Mouse (Mus musculus) hindbrain, postnatal 0 days (tissue): ENCODE measurements around the gene Arid5a. TPM values are rescaled to one million over a fixed set of nuclear protein-coding genes. Genes with fewer than 3 reads are reported as not detected.

Experiments
- ATAC-seq: fragments of 200-750 bp; cut with Nextera tagmentation; 2 replicates; pipeline ENCODE4 v1.8.0; 2017; ENCODE audit warnings: mild to moderate bottlenecking, moderate TSS enrichment, moderate library complexity
- DNase-seq: peaks from one replicate; pipeline ENCODE4 v3.0.0-alpha.2; 2015; ENCODE audit warnings: low spot score
- H3K27ac ChIP-seq: fragments of 300-500 bp; sonication (generic); 2 replicates; pipeline ENCODE4 v1.5.1; 2014; ENCODE audit warnings: mild to moderate bottlenecking
- H3K27me3 ChIP-seq: fragments of 300-500 bp; sonication (generic); 2 replicates; pipeline ENCODE4 v1.6.1; 2014; ENCODE audit warnings: low read length, mixed read lengths; ENCODE audit not compliant: insufficient read depth
- H3K36me3 ChIP-seq: fragments of 300-500 bp; sonication (generic); 2 replicates; pipeline ENCODE4 v1.6.1; 2014; ENCODE audit warnings: low read length, mixed read lengths; ENCODE audit not compliant: insufficient read depth
- H3K4me1 ChIP-seq: fragments of 300-500 bp; sonication (generic); 2 replicates; pipeline ENCODE4 v1.6.1; 2014; ENCODE audit warnings: antibody characterized with exemption, low read length, mixed read lengths; ENCODE audit not compliant: insufficient read depth
- H3K4me2 ChIP-seq: fragments of 300-500 bp; sonication (generic); 2 replicates; pipeline ENCODE4 v1.6.1; 2014; ENCODE audit warnings: low read depth, mild to moderate bottlenecking, low read length, moderate library complexity, mixed read lengths
- H3K4me3 ChIP-seq: fragments of 300-500 bp; sonication (generic); 2 replicates; pipeline ENCODE4 v1.5.1; 2014; ENCODE audit warnings: low read length
- H3K9ac ChIP-seq: fragments of 300-500 bp; sonication (generic); replicated peaks from 2 replicates; pipeline ENCODE4 v1.6.1; 2014; ENCODE audit warnings: mild to moderate bottlenecking, low read length, moderate library complexity, mixed read lengths
- H3K9me3 ChIP-seq: fragments of 300-500 bp; sonication (generic); 2 replicates; pipeline ENCODE4 v1.6.1; 2016; ENCODE audit warnings: low read length, mixed read lengths
- CTCF ChIP-seq: IDR thresholded peaks from 2 replicates; pipeline ENCODE4 v1.5.1; 2016; ENCODE audit warnings: antibody characterized with exemption, control low read depth, low read depth
- WGBS: fragments of 180-500 bp; shearing (Covaris S2); extraction: QIAGEN DNeasy Blood & Tissue Kit; methylation state at CpG from one replicate; pipeline ENCODE4 v1.1.7; 2014; 5-methylcytosine and 5-hydroxymethylcytosine counted together
- polyA plus RNA-seq: library from polyadenylated mRNA; unstranded; fragments of >200 nt; fragmentation: Nextera tagmentation; extraction: Ambion mirVana; gene quantifications from 2 replicates; pipeline ENCODE4 v1.2.1, GENCODE M21; 2015
- total RNA-seq: library from RNA; depleted of rRNA; stranded (reverse); fragments of >200 nt; gene quantifications from 2 replicates; pipeline ENCODE4 v1.2.3, GENCODE M21; 2014

Gene Arid5a
- total and polyA plus RNA-seq, 2 experiments from 2014 or later = 8.4 to 10.1 TPM

- Histone ChIP-seq H3K36me3 (no peaks in the 10 kb centered on the region), H3K4me2 (peak overlapping the region; percentile 92), H3K4me1 (peaks cover 8% of the 10 kb centered on the region; the same call in 1 of the 2 replicates), H3K9me3 (no peaks in the 10 kb centered on the region), H3K27ac (0 out of 2 replicates have a peak overlapping the region, but pooled peaks have one; percentile 16), H3K4me3 (peak overlapping the region; percentile 56; the same call in 1 of the 2 replicates), H3K9ac (0 out of 2 replicates have a peak overlapping the region, but pooled peaks have one; percentile 67), H3K27me3 (no peaks in the 10 kb centered on the region)
- DNase-seq (no peak), ATAC-seq (no peak)
- no peak for TF ChIP-seq CTCF
- WGBS = 54% methylated on average over 9 of the region's 9 CpGs
These were observed 1.5 kb downstream of the Arid5a start for GRCm38 (mm10) chr1:36308966-36309475.

GRCm38 (mm10) chr1:36309498-36309901 lies 2.0 kb downstream of the Arid5a start:
- DNase-seq (peak; percentile 81), ATAC-seq (peak; percentile 76)
- 32% methylated on average over 3 of the region's 3 CpGs for WGBS
- H3K4me3 ChIP-seq = peak overlapping the region; percentile 1; the same call in 1 of the 2 replicates
- H3K9me3 ChIP-seq = no peaks in the 10 kb centered on the region
- peak overlapping the region; percentile 92 for H3K4me2 ChIP-seq
- TF ChIP-seq CTCF = no peak
- H3K4me1 ChIP-seq = peaks cover 8% of the 10 kb centered on the region; the same call in 1 of the 2 replicates
- no peak overlapping the region for H3K27ac ChIP-seq
- no peak overlapping the region for H3K9ac ChIP-seq
- H3K36me3 ChIP-seq = no peaks in the 10 kb centered on the region
- no peaks in the 10 kb centered on the region for H3K27me3 ChIP-seq

- DNase-seq (peak; percentile 27), ATAC-seq (no peak)
- Histone ChIP-seq H3K9me3 (no peaks in the 10 kb centered on the region), H3K27me3 (no peaks in the 10 kb centered on the region), H3K4me3 (no peak overlapping the region), H3K27ac (no peak overlapping the region), H3K4me1 (no peaks in the 10 kb centered on the region), H3K9ac (no peak overlapping the region), H3K4me2 (no peak overlapping the region), H3K36me3 (peaks cover under 1% of the 10 kb centered on the region)
- WGBS = 89% methylated on average over 11 of the region's 11 CpGs
- TF ChIP-seq CTCF = no peak
These were observed 7.6 kb downstream of the Arid5a start for GRCm38 (mm10) chr1:36314959-36315775.

- Histone ChIP-seq H3K27me3 (no peaks in the 10 kb centered on the region), H3K4me1 (no peaks in the 10 kb centered on the region), H3K9me3 (no peaks in the 10 kb centered on the region), H3K27ac (no peak overlapping the region), H3K9ac (no peak overlapping the region), H3K4me3 (no peak overlapping the region), H3K36me3 (peaks cover 3% of the 10 kb centered on the region), H3K4me2 (no peak overlapping the region)
- 81% methylated on average over 2 of the region's 2 CpGs for WGBS
- TF ChIP-seq CTCF = no peak
- ATAC-seq (no peak), DNase-seq (no peak)
These were observed 8.2 kb downstream of the Arid5a start for GRCm38 (mm10) chr1:36315776-36316100.

- H3K36me3 ChIP-seq = peaks cover 3% of the 10 kb centered on the region
- H3K4me1 ChIP-seq = no peaks in the 10 kb centered on the region
- no peak overlapping the region for H3K27ac ChIP-seq
- ATAC-seq (no peak), DNase-seq (no peak)
- H3K4me3 ChIP-seq = no peak overlapping the region
- no peak overlapping the region for H3K9ac ChIP-seq
- no peaks in the 10 kb centered on the region for H3K27me3 ChIP-seq
- no peaks in the 10 kb centered on the region for H3K9me3 ChIP-seq
- TF ChIP-seq CTCF = no peak
- 85% methylated on average over 2 of the region's 2 CpGs for WGBS
- no peak overlapping the region for H3K4me2 ChIP-seq
These were observed 13.6 kb downstream of the Arid5a start for GRCm38 (mm10) chr1:36321164-36321563.

GRCm38 (mm10) chr1:36321829-36322573 lies 14.5 kb downstream of the Arid5a start:
- ATAC-seq = no peak
- Histone ChIP-seq H3K27me3 (no peaks in the 10 kb centered on the region), H3K27ac (no peak overlapping the region), H3K36me3 (peaks cover 3% of the 10 kb centered on the region), H3K4me1 (no peaks in the 10 kb centered on the region), H3K4me3 (no peak overlapping the region), H3K9me3 (no peaks in the 10 kb centered on the region), H3K4me2 (no peak overlapping the region), H3K9ac (no peak overlapping the region)
- no peak for DNase-seq
- TF ChIP-seq CTCF = peak; percentile 48
- 76% methylated on average over 11 of the region's 11 CpGs for WGBS
